Mouse (Mus musculus) liver, postnatal 0 days (tissue): Measurements from ENCODE around the gene Ddx24.

Experiments
- CTCF ChIP-seq: sonication (generic); IDR thresholded peaks from 2 replicates; pipeline ENCODE4 v1.5.1; 2016; ENCODE audit warnings: antibody characterized with exemption, low read depth
- EP300 ChIP-seq: IDR thresholded peaks from 2 replicates; pipeline ENCODE4 v1.6.1; 2016; ENCODE audit warnings: antibody characterized with exemption, low read depth, mild to moderate bottlenecking

DNA sequence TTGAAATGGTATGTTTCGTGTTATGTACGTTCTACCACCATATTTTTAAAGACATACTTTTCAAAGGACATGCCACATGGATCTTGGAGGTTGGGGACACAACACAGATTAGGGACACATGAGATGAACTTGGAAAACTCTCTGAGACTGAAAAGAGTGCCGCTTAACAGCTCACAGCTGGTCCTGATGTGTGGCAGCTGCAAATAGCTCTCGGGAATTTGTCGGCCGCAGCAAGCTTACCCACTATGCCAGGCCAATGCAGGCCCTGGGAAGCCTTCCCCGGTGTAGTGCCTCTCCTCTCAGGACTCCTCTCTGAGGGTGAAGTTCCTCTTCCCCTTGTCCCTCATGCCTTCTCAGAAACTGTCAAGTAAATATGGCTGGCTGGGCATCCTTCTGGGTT is 28.9 kb downstream of the Ddx24 start:
- TF ChIP-seq CTCF (no peak), EP300 (no peak)
